In the genomic region with DNA sequence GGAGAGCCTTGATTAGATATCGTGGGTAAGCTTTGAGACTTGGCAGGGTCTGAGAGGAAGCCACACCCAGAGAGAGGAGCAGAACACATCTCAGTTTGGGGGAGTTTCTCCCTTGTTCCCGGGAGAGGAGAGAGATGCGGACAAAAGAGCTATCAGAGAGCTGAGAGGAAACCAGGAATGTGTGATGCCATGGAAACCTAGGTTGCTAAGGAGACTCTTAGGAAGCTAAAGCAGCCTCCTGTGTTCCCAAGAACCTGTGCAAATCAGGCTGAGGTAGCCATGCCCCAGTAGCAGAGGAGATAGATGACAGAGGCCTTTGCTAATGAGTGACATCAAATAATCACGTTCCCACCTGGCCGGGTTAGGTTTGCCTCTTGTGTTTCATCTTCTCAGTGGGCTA, we compare ENCODE assay signal across 12 mouse cellular contexts.
DNase-seq lines count a peak whose midpoint lies in the region; ATAC-seq and TF ChIP-seq lines count a peak whose summit lies in the region.
"Had no signal": no experiment of that assay in that cellular context is flagged by ENCODE, and none has a peak within 500 bp of the region (broad histone marks: within the 10 kb centered on the region; RNA-seq: fewer than 3 reads in every experiment).

No protein-coding gene starts in this region.

- no peak overlapping the region for H3K4me2 ChIP-seq in forebrain, embryonic 14.5 days (ENCODE audit: low read length)
- H3K4me2 ChIP-seq: limb, embryonic 12.5 days had no signal

- H3K36me3 ChIP-seq in forebrain, embryonic 14.5 days (ENCODE audit: control insufficient read depth, insufficient read depth, low read length), result no peaks in the 10 kb centered on the region
- H3K36me3 ChIP-seq: limb, embryonic 12.5 days had no signal

- intact Hi-C loops in left cerebral cortex, adult 2 months (cut with DNase I), result no loop called here
- intact Hi-C loops in left cerebral cortex, postnatal 36 days (cut with DNase I), result no loop called here

- no peak overlapping the region for H3K4me3 ChIP-seq in left cerebral cortex, adult 2 months
- H3K4me3 ChIP-seq in forebrain, embryonic 14.5 days (ENCODE audit: low read depth, low read length), result no peak overlapping the region
- H3K4me3 ChIP-seq: limb, embryonic 12.5 days had no signal

- H3K9me3 ChIP-seq in forebrain, embryonic 14.5 days (replicated peaks; ENCODE audit: control insufficient read depth, low read length), result no peaks in the 10 kb centered on the region
- H3K9me3 ChIP-seq: limb, embryonic 12.5 days had no signal

- H3K27ac ChIP-seq in left cerebral cortex, adult 2 months, result peak overlapping the region; percentile 13; the same call in 1 of the 2 replicates
- peak overlapping the region; percentile 55; the same call in 1 of the 2 replicates for H3K27ac ChIP-seq in forebrain, embryonic 14.5 days (ENCODE audit: low read depth, low read length)
- H3K27ac ChIP-seq: limb, embryonic 12.5 days had no signal

- TF ChIP-seq CTCF in left cerebral cortex, adult 2 months (IDR thresholded peaks at IDR 0.05), result no peak

- no peak overlapping the region for H3K9ac ChIP-seq in forebrain, embryonic 14.5 days (ENCODE audit: low read length)
- H3K9ac ChIP-seq: limb, embryonic 12.5 days had no signal

- 0 out of 2 replicates have a peak, but pooled peaks have one; percentile 28 for ATAC-seq in forebrain, embryonic 14.5 days

- whole genome bisulfite sequencing in forebrain, embryonic 14.5 days, result 41% methylated on average over 5 of the region's 5 CpGs

- DNase-seq in left cerebral cortex, adult 2 months (ENCODE audit: extremely low spot score in 1 of 2, low spot score in 2 of 2), result peak in 1 of 2 experiments; percentile 45
- DNase-seq in left cerebral cortex, postnatal 36 days (ENCODE audit: low spot score in 2 of 2), result no peak
- DNase-seq in forebrain, embryonic 14.5 days (ENCODE audit: low spot score), result peak; percentile 58
- DNase-seq in left cerebral cortex, adult 9 months (ENCODE audit: low spot score in 2 of 2), result peak; percentile 52 to 56
- peak; percentile 62 for DNase-seq in retina, postnatal 1 day
- no peak for DNase-seq in heart, adult 18-20 months
- DNase-seq in kidney, postnatal 36 days, result no peak
- no peak for DNase-seq in kidney, postnatal 14 days
- DNase-seq: kidney, adult 18-20 months; lung, adult 2 months; spleen, adult 18-20 months had no signal

- H3K4me1 ChIP-seq in forebrain, embryonic 14.5 days (ENCODE audit: control insufficient read depth, insufficient read depth, low read length), result peaks cover 36% of the 10 kb centered on the region

- H3K27me3 ChIP-seq in forebrain, embryonic 14.5 days (replicated peaks; ENCODE audit: control insufficient read depth, insufficient read depth, low read length), result no peaks in the 10 kb centered on the region
- H3K27me3 ChIP-seq: limb, embryonic 12.5 days had no signal

Comparison
In these comparisons a context has a peak if more than half of its experiments do, and no peak if none do; other contexts are left out.
1. DNase-seq: peak in forebrain, embryonic 14.5 days (single experiment), left cerebral cortex, adult 9 months (2 of 2) and retina, postnatal 1 day (single experiment); none in left cerebral cortex, postnatal 36 days (0 of 2), heart, adult 18-20 months (0 of 2), kidney, postnatal 36 days (0 of 2) and kidney, postnatal 14 days (single experiment).